Mouse (Mus musculus): ENCODE results near the gene Klrb1b. TPM values are rescaled to one million over a fixed set of nuclear protein-coding genes. Genes with fewer than 3 reads are reported as not detected.
A peak's percentile ranks its signal among the peaks of the same experiment; 100 is the strongest.

Gene Klrb1b
- polyA plus RNA-seq, 1 experiment, result 0.25 TPM

DNA sequence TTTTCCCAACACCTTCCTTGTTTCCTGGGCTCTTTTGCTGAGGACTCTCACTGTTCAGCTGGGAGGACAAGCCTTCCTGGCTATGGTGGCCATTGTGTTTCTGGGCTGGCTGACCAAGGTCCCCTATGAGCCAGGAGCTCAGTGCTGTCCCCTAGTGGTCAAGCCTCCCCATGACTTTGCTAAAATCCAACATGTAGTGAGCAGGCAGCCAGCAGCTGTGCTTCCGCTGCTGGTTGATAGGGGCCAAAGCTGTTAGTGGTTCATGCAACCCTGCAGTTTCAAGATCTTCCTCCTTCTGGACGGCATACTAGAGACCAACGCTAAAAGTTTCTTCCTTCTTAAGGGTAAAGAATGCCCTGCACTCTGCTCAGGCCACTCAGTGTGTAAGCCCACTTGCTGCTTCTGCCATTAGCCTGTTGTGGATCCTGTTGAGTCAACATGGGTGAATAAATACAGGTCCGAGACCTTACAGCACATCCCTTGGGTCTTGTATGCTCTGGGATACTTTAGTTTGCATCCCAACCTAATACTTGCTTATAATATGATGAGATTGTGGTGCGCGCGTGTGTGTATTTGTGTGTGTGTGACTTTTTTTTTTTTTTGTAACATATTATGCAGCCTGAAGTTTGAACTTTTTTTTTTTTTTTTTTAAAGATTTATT, 19.3 kb upstream of the Klrb1b start:
- H3K36me3 ChIP-seq (ENCODE audit: control insufficient read depth, insufficient read depth, low read length), result no peaks in the 10 kb centered on the region
- no peak overlapping the region for H3K4me3 ChIP-seq (ENCODE audit: low read depth, low read length)
- WGBS, result 49% methylated on average over 7 of the region's 7 CpGs
- H3K27me3 ChIP-seq (ENCODE audit: control insufficient read depth, insufficient read depth, low read length), result no peaks in the 10 kb centered on the region
- peaks cover 8% of the 10 kb centered on the region for H3K4me1 ChIP-seq (ENCODE audit: control insufficient read depth, insufficient read depth, insufficient read length, low read length)
- H3K27ac ChIP-seq (ENCODE audit: insufficient read depth, low read depth, low read length), result peak overlapping the region; percentile 17; the same call in 1 of the 2 replicates
- TF ChIP-seq CTCF (IDR thresholded peaks at IDR 0.05; ENCODE audit: extremely low read depth, insufficient read length, insufficient replicate concordance, low read depth, low read length) (peak; percentile 99; the same call in 1 of the 2 replicates), POLR2A (IDR thresholded peaks at IDR 0.05; ENCODE audit: low read depth, low read length) (no peak)

DNA sequence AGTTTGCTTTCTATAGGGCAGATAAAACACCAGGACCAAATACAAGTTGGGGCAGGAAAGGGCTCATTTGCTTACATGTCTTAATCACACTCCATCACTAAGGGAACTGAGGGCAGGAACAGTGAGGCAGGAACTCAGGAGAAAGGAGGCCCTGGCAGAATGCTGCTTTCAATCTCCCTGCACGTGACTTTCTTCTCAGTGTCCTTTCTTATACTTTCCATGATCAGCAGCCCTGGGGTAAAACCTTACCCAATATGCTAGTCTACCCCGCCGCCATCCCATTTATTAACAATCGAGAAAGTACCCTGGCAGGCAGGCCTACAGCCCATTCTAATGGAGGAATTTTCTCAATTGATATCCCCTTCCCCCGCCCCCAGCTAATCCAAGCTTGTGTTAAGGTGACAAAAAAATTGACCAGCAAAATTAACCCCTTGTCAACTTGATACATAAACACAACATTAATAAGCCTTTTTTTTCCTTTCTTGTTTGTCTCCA, 18.5 kb upstream of the Klrb1b start:
- H3K4me1 ChIP-seq (ENCODE audit: control insufficient read depth, insufficient read depth, insufficient read length, low read length), result peaks cover 11% of the 10 kb centered on the region
- no peak for TF ChIP-seq POLR2A (IDR thresholded peaks at IDR 0.05; ENCODE audit: low read depth, low read length)
- TF ChIP-seq CTCF (IDR thresholded peaks at IDR 0.05; ENCODE audit: extremely low read depth, insufficient read length, insufficient replicate concordance, low read depth, low read length), result no peak
- H3K27ac ChIP-seq (ENCODE audit: insufficient read depth, low read depth, low read length), result peak overlapping the region; percentile 17; the same call in 1 of the 2 replicates

DNA sequence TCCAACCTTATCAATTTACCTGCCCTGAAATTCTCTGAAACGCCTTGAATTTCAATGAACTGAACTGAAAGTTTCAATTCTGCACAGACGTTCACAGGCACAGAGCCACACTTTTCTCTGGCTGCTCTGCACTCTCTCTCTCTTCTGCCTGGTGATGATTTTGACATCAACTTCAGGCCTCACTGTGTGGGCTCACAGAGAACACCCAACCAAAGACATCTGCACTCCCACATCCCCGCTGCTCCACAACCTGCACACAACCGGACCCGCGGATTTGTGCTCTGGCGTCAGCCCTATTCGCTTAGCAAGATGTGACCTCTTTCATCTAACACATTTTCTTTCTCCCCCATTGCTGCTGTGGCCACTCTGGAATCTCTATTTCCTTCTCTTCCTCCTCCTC, 18.0 kb upstream of the Klrb1b start:
- Histone ChIP-seq H3K4me3 (ENCODE audit: low read depth, low read length) (no peak overlapping the region), H3K4me1 (ENCODE audit: control insufficient read depth, insufficient read depth, insufficient read length, low read length) (peaks cover 11% of the 10 kb centered on the region), H3K36me3 (ENCODE audit: control insufficient read depth, insufficient read depth, low read length) (no peaks in the 10 kb centered on the region), H3K27me3 (ENCODE audit: control insufficient read depth, insufficient read depth, low read length) (no peaks in the 10 kb centered on the region), H3K27ac (ENCODE audit: insufficient read depth, low read depth, low read length) (peak overlapping the region; percentile 17; the same call in 1 of the 2 replicates)
- 32% methylated on average over 8 of the region's 8 CpGs for WGBS
- no peak for TF ChIP-seq CTCF (IDR thresholded peaks at IDR 0.05; ENCODE audit: extremely low read depth, insufficient read length, insufficient replicate concordance, low read depth, low read length)
- no peak for TF ChIP-seq POLR2A (IDR thresholded peaks at IDR 0.05; ENCODE audit: low read depth, low read length)

More for the DNA sequence above, 18.5 kb upstream of the Klrb1b start:
- H3K36me3 ChIP-seq (ENCODE audit: control insufficient read depth, insufficient read depth, low read length), result no peaks in the 10 kb centered on the region
- H3K27me3 ChIP-seq (ENCODE audit: control insufficient read depth, insufficient read depth, low read length), result no peaks in the 10 kb centered on the region
- no peak overlapping the region for H3K4me3 ChIP-seq (ENCODE audit: low read depth, low read length)
- 91% methylated on average over 5 of the region's 5 CpGs for WGBS

DNA sequence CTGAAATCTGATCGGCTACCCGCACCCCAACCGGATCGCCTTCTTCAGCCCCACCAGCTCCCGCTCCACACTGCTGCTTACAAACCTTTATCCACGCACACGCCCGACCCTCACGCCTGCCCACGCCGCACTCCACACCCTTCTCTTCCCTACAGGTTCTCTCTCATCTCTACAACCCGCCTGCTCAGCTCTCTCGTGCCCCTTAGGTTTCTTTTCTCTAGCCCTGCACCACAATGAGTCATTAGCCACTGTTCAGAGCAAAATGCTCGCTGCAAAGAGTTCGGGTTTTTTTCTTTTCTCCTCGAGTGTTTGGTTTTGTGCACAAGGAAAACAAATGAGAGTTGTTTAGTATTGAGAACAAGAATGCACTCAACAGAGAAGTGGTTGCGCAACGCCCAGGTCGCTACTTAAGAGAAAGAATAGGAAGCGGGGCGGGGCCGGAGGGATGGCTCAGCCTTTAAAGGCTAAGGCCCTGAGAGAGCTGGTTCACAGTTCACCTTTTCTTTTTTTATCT, 17.4 kb upstream of the Klrb1b start:
- no peaks in the 10 kb centered on the region for H3K27me3 ChIP-seq (ENCODE audit: control insufficient read depth, insufficient read depth, low read length)
- H3K36me3 ChIP-seq (ENCODE audit: control insufficient read depth, insufficient read depth, low read length), result no peaks in the 10 kb centered on the region
- under 1% methylated on average over 22 of the region's 22 CpGs for WGBS
- TF ChIP-seq POLR2A (IDR thresholded peaks at IDR 0.05; ENCODE audit: low read depth, low read length) (no peak), CTCF (IDR thresholded peaks at IDR 0.05; ENCODE audit: extremely low read depth, insufficient read length, insufficient replicate concordance, low read depth, low read length) (no peak)
- H3K4me3 ChIP-seq (ENCODE audit: low read depth, low read length), result peak overlapping the region; percentile 84
- peak overlapping the region; percentile 93 for H3K27ac ChIP-seq (ENCODE audit: insufficient read depth, low read depth, low read length)
- H3K4me1 ChIP-seq (ENCODE audit: control insufficient read depth, insufficient read depth, insufficient read length, low read length), result peaks cover 11% of the 10 kb centered on the region

DNA sequence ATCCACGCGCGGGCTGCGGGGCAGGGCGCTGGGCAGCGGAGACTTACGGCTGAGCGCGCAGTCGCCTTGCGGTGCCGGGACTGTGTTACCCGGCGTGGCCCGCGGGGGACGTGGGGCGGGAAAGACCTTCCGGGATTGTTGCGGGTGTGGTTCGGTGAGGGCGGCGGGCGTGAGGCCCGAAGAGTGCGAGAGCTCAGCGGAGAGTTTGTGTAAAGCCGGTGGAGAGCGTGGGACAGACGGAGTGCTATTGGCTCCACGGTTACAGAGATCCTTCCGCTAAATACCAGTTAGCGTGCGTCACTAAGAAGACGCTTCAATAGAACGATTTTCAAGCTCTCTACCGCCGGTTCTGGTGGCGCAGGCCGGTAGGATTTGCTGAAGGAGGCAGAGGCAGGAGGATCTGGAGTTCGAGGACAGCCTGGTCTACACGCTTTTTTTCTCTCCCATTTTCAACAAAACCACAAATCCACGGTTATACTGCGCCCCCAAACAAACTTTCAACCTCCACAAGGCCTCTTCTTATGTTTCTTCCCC, 16.9 kb upstream of the Klrb1b start:
- under 1% methylated on average over 44 of the region's 44 CpGs for WGBS
- no peaks in the 10 kb centered on the region for H3K27me3 ChIP-seq (ENCODE audit: control insufficient read depth, insufficient read depth, low read length)
- H3K36me3 ChIP-seq (ENCODE audit: control insufficient read depth, insufficient read depth, low read length), result no peaks in the 10 kb centered on the region
- H3K4me1 ChIP-seq (ENCODE audit: control insufficient read depth, insufficient read depth, insufficient read length, low read length), result peaks cover 11% of the 10 kb centered on the region
- peak overlapping the region; percentile 93 for H3K27ac ChIP-seq (ENCODE audit: insufficient read depth, low read depth, low read length)
- TF ChIP-seq CTCF (IDR thresholded peaks at IDR 0.05; ENCODE audit: extremely low read depth, insufficient read length, insufficient replicate concordance, low read depth, low read length), result no peak
- peak overlapping the region; percentile 84 for H3K4me3 ChIP-seq (ENCODE audit: low read depth, low read length)

DNA sequence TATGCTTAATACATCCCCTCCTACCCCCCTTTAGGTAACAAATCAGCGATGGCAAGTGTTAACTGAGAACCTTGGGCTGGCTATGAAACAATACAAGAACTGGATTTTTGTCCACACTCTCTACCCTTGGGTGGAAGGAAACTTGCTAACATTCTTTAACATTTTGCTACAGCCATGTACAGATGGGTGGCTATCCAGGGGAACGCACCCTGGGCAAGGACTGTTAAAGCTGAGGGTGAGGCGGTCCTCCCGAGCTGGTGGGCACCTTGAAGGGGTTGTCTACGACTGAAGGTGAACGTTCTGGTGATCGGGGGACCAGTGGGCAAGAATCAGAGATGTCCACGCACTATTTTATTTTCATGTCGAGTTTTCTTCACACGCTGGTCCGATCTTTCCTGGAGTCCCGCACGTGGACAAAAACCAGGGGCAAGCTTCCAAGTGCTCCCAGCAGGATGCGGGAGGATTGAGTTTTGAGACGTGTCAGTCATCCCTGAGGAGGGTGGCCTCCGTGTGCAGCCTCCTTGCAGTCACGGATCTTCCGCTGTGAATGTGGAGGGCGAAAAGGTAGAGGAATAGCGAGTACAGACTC, 16.3 kb upstream of the Klrb1b start:
- peak overlapping the region; percentile 90 for H3K27ac ChIP-seq (ENCODE audit: insufficient read depth, low read depth, low read length)
- WGBS, result under 1% methylated on average over 20 of the region's 20 CpGs
- peaks cover 11% of the 10 kb centered on the region for H3K4me1 ChIP-seq (ENCODE audit: control insufficient read depth, insufficient read depth, insufficient read length, low read length)
- H3K27me3 ChIP-seq (ENCODE audit: control insufficient read depth, insufficient read depth, low read length), result no peaks in the 10 kb centered on the region
- peak overlapping the region; percentile 84 for H3K4me3 ChIP-seq (ENCODE audit: low read depth, low read length)
- H3K36me3 ChIP-seq (ENCODE audit: control insufficient read depth, insufficient read depth, low read length), result no peaks in the 10 kb centered on the region
- TF ChIP-seq CTCF (IDR thresholded peaks at IDR 0.05; ENCODE audit: extremely low read depth, insufficient read length, insufficient replicate concordance, low read depth, low read length) (no peak), POLR2A (IDR thresholded peaks at IDR 0.05; ENCODE audit: low read depth, low read length) (no peak; the same call in 1 of the 2 replicates)
